Mouse (Mus musculus): ENCODE measurements around the gene Polr3g.
"Not testable (repeated sequence)": the region's sequence is repeated elsewhere in the genome, so short reads cannot be mapped to it uniquely, and the experiment has no call there.

Gene Polr3g

GRCm38 (mm10) chr13:81630566-81630965 lies 80.2 kb downstream of the Polr3g start:
- DNase-seq (ENCODE audit: low spot score in 2 of 2) = no peak

- no peak for DNase-seq (ENCODE audit: low spot score in 2 of 2)
Measured at GRCm38 (mm10) chr13:81629395-81629794, 81.4 kb downstream of the Polr3g start.

GRCm38 (mm10) chr13:81628631-81629190 lies 82.1 kb downstream of the Polr3g start:
- no peak for DNase-seq (ENCODE audit: low spot score in 2 of 2)

- not testable (repeated sequence) for DNase-seq (ENCODE audit: low spot score in 2 of 2)
Measured at GRCm38 (mm10) chr13:81627861-81628260, 83.0 kb downstream of the Polr3g start.

All from right cerebral cortex, postnatal 10 days (tissue).